Mouse (Mus musculus) forebrain, embryonic 12.5 days (tissue): Measurements from ENCODE around the gene Agxt. TPM values are rescaled to one million over a fixed set of nuclear protein-coding genes. Genes with fewer than 3 reads are reported as not detected.
A peak's percentile ranks its signal among the peaks of the same experiment; 100 is the strongest.

Experiments
- ATAC-seq: fragments of 200-750 bp; cut with Nextera tagmentation; 2 replicates; pipeline ENCODE4 v1.8.0; 2017; ENCODE audit warnings: moderate TSS enrichment; ENCODE audit not compliant: low FRiP score
- H3K27ac ChIP-seq: fragments of 300-500 bp; sonication (generic); 2 replicates; pipeline ENCODE4 v1.5.1; 2016; ENCODE audit warnings: mild to moderate bottlenecking
- H3K27me3 ChIP-seq: fragments of 300-500 bp; sonication (generic); 2 replicates; pipeline ENCODE4 v1.6.1; 2016; ENCODE audit warnings: mild to moderate bottlenecking
- H3K36me3 ChIP-seq: fragments of 300-500 bp; sonication (generic); replicated peaks from 2 replicates; pipeline ENCODE4 v1.6.1; 2016; ENCODE audit warnings: mild to moderate bottlenecking
- H3K4me1 ChIP-seq: fragments of 300-500 bp; sonication (generic); 2 replicates; pipeline ENCODE4 v1.6.1; 2016
- H3K4me2 ChIP-seq: fragments of 300-500 bp; sonication (generic); 2 replicates; pipeline ENCODE4 v1.6.1; 2016; ENCODE audit warnings: mild to moderate bottlenecking, moderate library complexity
- H3K4me3 ChIP-seq: fragments of 300-500 bp; sonication (generic); replicated peaks from 2 replicates; pipeline ENCODE4 v1.5.1; 2016; ENCODE audit warnings: mild to moderate bottlenecking
- H3K9ac ChIP-seq: fragments of 300-500 bp; sonication (generic); 2 replicates; pipeline ENCODE4 v1.6.1; 2016; ENCODE audit warnings: mild to moderate bottlenecking
- H3K9me3 ChIP-seq: fragments of 300-500 bp; sonication (generic); 2 replicates; pipeline ENCODE4 v1.6.1; 2016
- WGBS: fragments of 180-500 bp; shearing (Covaris S2); methylation state at CpG from one replicate; pipeline ENCODE4 v1.1.7; 2016; 5-methylcytosine and 5-hydroxymethylcytosine counted together
- polyA plus RNA-seq: library from polyadenylated mRNA; unstranded; fragments of >200 nt; fragmentation: Nextera tagmentation; extraction: Ambion mirVana; gene quantifications from 2 replicates; pipeline ENCODE4 v1.2.1, GENCODE M21; 2016

Gene Agxt
- polyA plus RNA-seq, 1 experiment from 2014 or later: not detected

- Histone ChIP-seq H3K9ac (no peak overlapping the region), H3K4me2 (no peak overlapping the region), H3K27ac (no peak overlapping the region), H3K9me3 (no peaks in the 10 kb centered on the region), H3K27me3 (no peaks in the 10 kb centered on the region), H3K36me3 (no peaks in the 10 kb centered on the region), H3K4me3 (no peak overlapping the region), H3K4me1 (no peaks in the 10 kb centered on the region)
- ATAC-seq: no peak
- 88% methylated on average over 8 of the region's 8 CpGs for WGBS
These were observed 23.9 kb downstream of the Agxt start for GRCm38 (mm10) chr1:93158916-93159315.

- Histone ChIP-seq H3K27me3 (no peaks in the 10 kb centered on the region), H3K36me3 (no peaks in the 10 kb centered on the region), H3K9me3 (no peaks in the 10 kb centered on the region), H3K4me2 (no peak overlapping the region), H3K4me1 (no peaks in the 10 kb centered on the region), H3K27ac (no peak overlapping the region), H3K4me3 (no peak overlapping the region), H3K9ac (no peak overlapping the region)
- no peak for ATAC-seq
- 83% methylated on average over 21 of the region's 21 CpGs for WGBS
These were observed 24.8 kb downstream of the Agxt start for GRCm38 (mm10) chr1:93159566-93160500.

- no peaks in the 10 kb centered on the region for H3K27me3 ChIP-seq
- no peak within 1 kb of the TSS for H3K9ac ChIP-seq
- H3K36me3 ChIP-seq: no peaks in the 10 kb centered on the region
- no peak within 1 kb of the TSS for H3K27ac ChIP-seq
- H3K4me3 ChIP-seq: no peak within 1 kb of the TSS
- H3K4me1 ChIP-seq: no peaks in the 10 kb centered on the region
- no peak within 1 kb of the TSS for H3K4me2 ChIP-seq
- no peaks in the 10 kb centered on the region for H3K9me3 ChIP-seq
- no peak for ATAC-seq
- WGBS: 81% methylated on average over 8 of the region's 8 CpGs
These were observed 25.6 kb downstream of the Agxt start, which contains the start of gene 2310007B03Rik for GRCm38 (mm10) chr1:93160501-93161133. TSS of gene 2310007B03Rik (minus strand) at chr1:93160948.

GRCm38 (mm10) chr1:93161350-93161749 is 26.3 kb downstream of the Agxt start:
- no peak overlapping the region for H3K9ac ChIP-seq
- H3K27me3 ChIP-seq: no peaks in the 10 kb centered on the region
- H3K36me3 ChIP-seq: no peaks in the 10 kb centered on the region
- H3K4me3 ChIP-seq: no peak overlapping the region
- whole genome bisulfite sequencing: 77% methylated on average over 8 of the region's 8 CpGs
- no peaks in the 10 kb centered on the region for H3K4me1 ChIP-seq
- H3K9me3 ChIP-seq: no peaks in the 10 kb centered on the region
- no peak overlapping the region for H3K27ac ChIP-seq
- no peak for ATAC-seq
- H3K4me2 ChIP-seq: no peak overlapping the region

GRCm38 (mm10) chr1:93161921-93162320 is 26.9 kb downstream of the Agxt start:
- Histone ChIP-seq H3K9me3 (no peaks in the 10 kb centered on the region), H3K27me3 (no peaks in the 10 kb centered on the region), H3K4me2 (no peak overlapping the region), H3K27ac (no peak overlapping the region), H3K4me1 (no peaks in the 10 kb centered on the region), H3K9ac (no peak overlapping the region), H3K4me3 (no peak overlapping the region), H3K36me3 (no peaks in the 10 kb centered on the region)
- 90% methylated on average over 10 of the region's 10 CpGs for WGBS
- no peak for ATAC-seq

- no peaks in the 10 kb centered on the region for H3K4me1 ChIP-seq
- H3K9ac ChIP-seq: no peak overlapping the region
- no peaks in the 10 kb centered on the region for H3K27me3 ChIP-seq
- H3K27ac ChIP-seq: no peak overlapping the region
- H3K4me3 ChIP-seq: no peak overlapping the region
- 88% methylated on average over 7 of the region's 7 CpGs for WGBS
- no peaks in the 10 kb centered on the region for H3K9me3 ChIP-seq
- no peak overlapping the region for H3K4me2 ChIP-seq
- ATAC-seq: no peak
- no peaks in the 10 kb centered on the region for H3K36me3 ChIP-seq
These were observed 27.5 kb downstream of the Agxt start for GRCm38 (mm10) chr1:93162588-93162987.

GRCm38 (mm10) chr1:93165447-93165846 is 30.4 kb downstream of the Agxt start:
- Histone ChIP-seq H3K27me3 (no peaks in the 10 kb centered on the region), H3K4me1 (no peaks in the 10 kb centered on the region), H3K9ac (no peak overlapping the region), H3K4me3 (no peak overlapping the region), H3K4me2 (no peak overlapping the region), H3K36me3 (no peaks in the 10 kb centered on the region), H3K9me3 (no peaks in the 10 kb centered on the region), H3K27ac (no peak overlapping the region)
- no peak for ATAC-seq
- 89% methylated on average over 9 of the region's 9 CpGs for WGBS

GRCm38 (mm10) chr1:93166346-93167079 is 31.5 kb downstream of the Agxt start:
- ATAC-seq: no peak
- WGBS: 86% methylated on average over 11 of the region's 11 CpGs
- H3K4me2 ChIP-seq: no peak overlapping the region

GRCm38 (mm10) chr1:93168295-93168775 is 33.3 kb downstream of the Agxt start, which contains the start of gene Crocc2:
TSS of gene Crocc2 (plus strand) at chr1:93168725.
- H3K9ac ChIP-seq: no peak within 1 kb of the TSS
- no peaks in the 10 kb centered on the region for H3K4me1 ChIP-seq
- H3K4me2 ChIP-seq: no peak within 1 kb of the TSS
- no peak within 1 kb of the TSS for H3K4me3 ChIP-seq
- no peak for ATAC-seq
- no peak within 1 kb of the TSS for H3K27ac ChIP-seq
- H3K36me3 ChIP-seq: no peaks in the 10 kb centered on the region
- H3K9me3 ChIP-seq: no peaks in the 10 kb centered on the region
- 45% methylated on average over 10 of the region's 10 CpGs for WGBS
- H3K27me3 ChIP-seq: no peaks in the 10 kb centered on the region

More at GRCm38 (mm10) chr1:93166346-93167079, 31.5 kb downstream of the Agxt start:
- no peaks in the 10 kb centered on the region for H3K9me3 ChIP-seq
- H3K27me3 ChIP-seq: no peaks in the 10 kb centered on the region
- no peak overlapping the region for H3K9ac ChIP-seq
- H3K27ac ChIP-seq: no peak overlapping the region
- no peak overlapping the region for H3K4me3 ChIP-seq
- no peaks in the 10 kb centered on the region for H3K4me1 ChIP-seq
- no peaks in the 10 kb centered on the region for H3K36me3 ChIP-seq

GRCm38 (mm10) chr1:93173665-93174064 is 38.6 kb downstream of the Agxt start:
- H3K36me3 ChIP-seq: no peaks in the 10 kb centered on the region
- 62% methylated on average over 4 of the region's 4 CpGs for WGBS
- H3K27me3 ChIP-seq: peaks cover 17% of the 10 kb centered on the region
- H3K4me3 ChIP-seq: no peak overlapping the region
- no peaks in the 10 kb centered on the region for H3K9me3 ChIP-seq
- peaks cover 15% of the 10 kb centered on the region for H3K4me1 ChIP-seq
- H3K4me2 ChIP-seq: no peak overlapping the region
- ATAC-seq: no peak
- no peak overlapping the region for H3K27ac ChIP-seq
- no peak overlapping the region for H3K9ac ChIP-seq

GRCm38 (mm10) chr1:93174399-93174798 is 39.4 kb downstream of the Agxt start:
- H3K4me2 ChIP-seq: no peak overlapping the region
- peak; percentile 71 for ATAC-seq

GRCm38 (mm10) chr1:93175849-93176248 is 40.8 kb downstream of the Agxt start:
- no peak for ATAC-seq
- H3K4me1 ChIP-seq: peaks cover 15% of the 10 kb centered on the region
- H3K36me3 ChIP-seq: no peaks in the 10 kb centered on the region
- H3K4me2 ChIP-seq: peak overlapping the region; percentile 90
- peak overlapping the region; percentile 45; the same call in 1 of the 2 replicates for H3K4me3 ChIP-seq
- no peak overlapping the region for H3K9ac ChIP-seq
- WGBS: 16% methylated on average over 6 of the region's 6 CpGs
- no peaks in the 10 kb centered on the region for H3K9me3 ChIP-seq
- H3K27ac ChIP-seq: no peak overlapping the region
- peaks cover 17% of the 10 kb centered on the region for H3K27me3 ChIP-seq

More at GRCm38 (mm10) chr1:93174399-93174798, 39.4 kb downstream of the Agxt start:
- 2% methylated on average over 4 of the region's 4 CpGs for WGBS
- Histone ChIP-seq H3K27me3 (peaks cover 17% of the 10 kb centered on the region), H3K36me3 (no peaks in the 10 kb centered on the region), H3K4me1 (peaks cover 15% of the 10 kb centered on the region), H3K9ac (no peak overlapping the region), H3K4me3 (no peak overlapping the region), H3K27ac (no peak overlapping the region), H3K9me3 (no peaks in the 10 kb centered on the region)
